Mouse (Mus musculus) hindbrain, embryonic 11.5 days (tissue): Measurements from ENCODE around the gene Dcn. TPM values are rescaled to one million over a fixed set of nuclear protein-coding genes. Genes with fewer than 3 reads are reported as not detected.

Experiments
- polyA plus RNA-seq: library from polyadenylated mRNA; unstranded; fragments of >200 nt; fragmentation: Nextera tagmentation; extraction: Ambion mirVana; gene quantifications from 2 replicates; pipeline ENCODE4 v1.2.1, GENCODE M21; 2014

The Dcn gene
- polyA plus RNA-seq, 1 experiment from 2014 or later, result 37.0 TPM

Other genes with a start within 250 kb of the Dcn start
- 83.7 and 84.8 TPM in 2 replicates for gene Lum, start 85.5 kb downstream of the Dcn start, polyA plus RNA-seq
- 0.43 TPM in 1 of 2 replicates, not detected in the other for gene Kera, start 127.3 kb downstream of the Dcn start, polyA plus RNA-seq
- gene Epyc, start 164.5 kb downstream of the Dcn start, polyA plus RNA-seq, result 1.8 and 2.1 TPM in 2 replicates
- gene Ccer1, start 213.4 kb downstream of the Dcn start, polyA plus RNA-seq, result not detected in 2 replicates
- not detected in 2 replicates for gene C030005K15Rik, start 247.1 kb downstream of the Dcn start, polyA plus RNA-seq